In the genomic region with DNA sequence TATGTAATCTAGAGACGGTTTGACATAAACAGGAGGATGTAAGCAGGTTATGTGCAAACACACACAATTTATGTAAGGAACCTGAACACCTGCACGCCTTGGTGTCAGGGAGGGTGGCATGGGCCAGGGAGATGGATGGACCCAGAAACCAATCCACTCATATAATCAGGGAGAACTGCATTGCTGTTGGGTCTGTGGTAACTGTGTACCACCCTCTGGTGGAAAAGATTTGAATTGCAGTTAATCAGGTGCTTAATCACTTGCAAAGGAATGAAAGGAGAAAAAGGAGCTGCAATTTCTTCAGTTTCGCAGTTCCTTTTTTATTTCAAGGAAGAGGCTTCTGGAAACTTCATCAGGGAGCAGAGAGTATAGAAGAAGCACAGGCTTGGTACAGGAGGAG, we compare ENCODE assay signal across 9 mouse cellular contexts. TPM values are rescaled to one million over a fixed set of nuclear protein-coding genes. Genes with fewer than 3 reads are reported as not detected.
DNase-seq lines count a peak whose midpoint lies in the region; ATAC-seq and TF ChIP-seq lines count a peak whose summit lies in the region.
"Had no signal": no experiment of that assay in that cellular context is flagged by ENCODE, and none has a peak within 500 bp of the region (broad histone marks: within the 10 kb centered on the region; RNA-seq: fewer than 3 reads in every experiment).

No protein-coding gene starts in this region.

- no peaks in the 10 kb centered on the region for H3K36me3 ChIP-seq in forebrain, embryonic 13.5 days (ENCODE audit: poor library complexity, severe bottlenecking)
- no peaks in the 10 kb centered on the region for H3K36me3 ChIP-seq in forebrain, embryonic 16.5 days (ENCODE audit: control insufficient read depth, insufficient read depth)
- no peaks in the 10 kb centered on the region for H3K36me3 ChIP-seq in liver, adult 2 months (ENCODE audit: control insufficient read depth, insufficient read depth, low read length)
- H3K36me3 ChIP-seq in liver, embryonic 11.5 days (ENCODE audit: control insufficient read depth, insufficient read depth, low read length), result no peaks in the 10 kb centered on the region
- H3K36me3 ChIP-seq: neural tube, embryonic 12.5 days had no signal

- H3K27ac ChIP-seq in forebrain, embryonic 13.5 days, result no peak overlapping the region
- no peak overlapping the region for H3K27ac ChIP-seq in forebrain, embryonic 16.5 days (ENCODE audit: low read length)
- H3K27ac ChIP-seq in liver, adult 2 months (replicated peaks; ENCODE audit: insufficient read depth, low read depth, low read length), result no peak overlapping the region
- no peak overlapping the region for H3K27ac ChIP-seq in liver, embryonic 11.5 days (ENCODE audit: low read depth, low read length)
- H3K27ac ChIP-seq: neural tube, embryonic 12.5 days had no signal

- TF ChIP-seq CTCF in liver, adult 2 months (IDR thresholded peaks at IDR 0.05; ENCODE audit: low read depth, low read length), result peak; percentile 45

- no peak for TF ChIP-seq POLR2A in liver, adult 2 months (IDR thresholded peaks at IDR 0.05; ENCODE audit: extremely low read depth, insufficient read depth, low read length)

- H3K4me1 ChIP-seq in forebrain, embryonic 13.5 days, result no peaks in the 10 kb centered on the region
- no peaks in the 10 kb centered on the region for H3K4me1 ChIP-seq in forebrain, embryonic 16.5 days (replicated peaks; ENCODE audit: control insufficient read depth, insufficient read depth, low read length)
- no peaks in the 10 kb centered on the region for H3K4me1 ChIP-seq in liver, adult 2 months (ENCODE audit: control insufficient read depth, insufficient read depth, low read length)
- H3K4me1 ChIP-seq in liver, embryonic 11.5 days (replicated peaks; ENCODE audit: control insufficient read depth, insufficient read depth, low read length), result no peaks in the 10 kb centered on the region
- H3K4me1 ChIP-seq: neural tube, embryonic 12.5 days had no signal

- H3K4me3 ChIP-seq in forebrain, embryonic 13.5 days, result no peak overlapping the region
- no peak overlapping the region for H3K4me3 ChIP-seq in forebrain, embryonic 16.5 days (replicated peaks; ENCODE audit: low read length)
- H3K4me3 ChIP-seq in liver, adult 2 months (ENCODE audit: insufficient read depth, low read depth, low read length), result no peak overlapping the region
- no peak overlapping the region for H3K4me3 ChIP-seq in liver, embryonic 11.5 days (ENCODE audit: low read depth, low read length)
- H3K4me3 ChIP-seq: neural tube, embryonic 12.5 days had no signal

- WGBS in forebrain, embryonic 13.5 days, result 64% methylated on average over 3 of the region's 3 CpGs
- 71% methylated on average over 3 of the region's 3 CpGs for WGBS in forebrain, embryonic 16.5 days
- 68% methylated on average over 3 of the region's 3 CpGs for WGBS in liver, adult 2 months
- WGBS in liver, embryonic 11.5 days, result 62% methylated on average over 3 of the region's 3 CpGs

- no peaks in the 10 kb centered on the region for H3K9me3 ChIP-seq in forebrain, embryonic 13.5 days (replicated peaks)
- no peaks in the 10 kb centered on the region for H3K9me3 ChIP-seq in forebrain, embryonic 16.5 days (ENCODE audit: control insufficient read depth, low read length)
- no peaks in the 10 kb centered on the region for H3K9me3 ChIP-seq in liver, embryonic 11.5 days (ENCODE audit: control insufficient read depth, low read length)
- H3K9me3 ChIP-seq: neural tube, embryonic 12.5 days had no signal

- H3K27me3 ChIP-seq in forebrain, embryonic 13.5 days, result no peaks in the 10 kb centered on the region
- H3K27me3 ChIP-seq in forebrain, embryonic 16.5 days (replicated peaks; ENCODE audit: control insufficient read depth, insufficient read depth, low read length), result no peaks in the 10 kb centered on the region
- H3K27me3 ChIP-seq in liver, adult 2 months (ENCODE audit: control insufficient read depth, insufficient read depth, low read length), result no peaks in the 10 kb centered on the region
- H3K27me3 ChIP-seq in liver, embryonic 11.5 days (replicated peaks; ENCODE audit: control insufficient read depth, insufficient read depth, low read length), result no peaks in the 10 kb centered on the region
- H3K27me3 ChIP-seq: neural tube, embryonic 12.5 days had no signal

- peak; percentile 62; the same call in 1 of the 2 replicates for ATAC-seq in forebrain, embryonic 13.5 days
- no peak for ATAC-seq in forebrain, embryonic 16.5 days
- ATAC-seq in liver, embryonic 11.5 days (replicated peaks; ENCODE audit: low FRiP score), result no peak

- H3K79me2 ChIP-seq in liver, adult 2 months (ENCODE audit: control insufficient read depth, insufficient read depth, low read length), result no peaks in the 10 kb centered on the region

- peak; percentile 37 for DNase-seq in liver, adult 2 months (ENCODE audit: extremely low read depth, low read depth, low spot score)
- no peak for DNase-seq in liver, embryonic 11.5 days (ENCODE audit: low spot score)
- DNase-seq in ZHBTc4 (ENCODE audit: low read depth, low spot score), result peak; percentile 74
- peak; percentile 18 for DNase-seq in lung, postnatal 14 days
- no peak for DNase-seq in frontal cortex, postnatal 25 days (ENCODE audit: low spot score in 2 of 2)
- no peak for DNase-seq in right cerebral cortex, postnatal 25 days

- no peak overlapping the region for H3K9ac ChIP-seq in forebrain, embryonic 13.5 days
- no peak overlapping the region for H3K9ac ChIP-seq in forebrain, embryonic 16.5 days (replicated peaks; ENCODE audit: low read depth, low read length)
- H3K9ac ChIP-seq in liver, adult 2 months (ENCODE audit: low read depth, low read length), result no peak overlapping the region
- no peak overlapping the region for H3K9ac ChIP-seq in liver, embryonic 11.5 days (ENCODE audit: low read depth, low read length)
- H3K9ac ChIP-seq: neural tube, embryonic 12.5 days had no signal

- no peak overlapping the region for H3K4me2 ChIP-seq in forebrain, embryonic 13.5 days
- H3K4me2 ChIP-seq in forebrain, embryonic 16.5 days (ENCODE audit: low read length), result no peak overlapping the region
- no peak overlapping the region for H3K4me2 ChIP-seq in liver, embryonic 11.5 days
- H3K4me2 ChIP-seq: neural tube, embryonic 12.5 days had no signal

RNA-seq across cellular contexts. Expression of a gene that starts 46.9 kb away (rescaled TPM):
- not detected in 2 replicates for polyA plus RNA-seq in forebrain, embryonic 13.5 days (2015; fragmentation: Nextera tagmentation; extraction: Ambion mirVana)
- not detected in 2 replicates for polyA plus RNA-seq in forebrain, embryonic 16.5 days (2015; fragmentation: Nextera tagmentation; extraction: Ambion mirVana)
- total RNA-seq in liver, adult 2 months (2014; rRNA removed), result not detected in 2 replicates
- not detected in 2 replicates for polyA plus RNA-seq in liver, adult 2 months (2012; rRNA removed)
- not detected in 2 replicates for polyA plus RNA-seq in liver, embryonic 11.5 days (2014; fragmentation: Nextera tagmentation; extraction: Ambion mirVana)
- polyA plus RNA-seq: neural tube, embryonic 12.5 days had no signal

Comparison
In these comparisons a context has a peak if more than half of its experiments do, and no peak if none do; other contexts are left out.
1. DNase-seq: peak in liver, adult 2 months (single experiment), ZHBTc4 (single experiment) and lung, postnatal 14 days (single experiment); none in liver, embryonic 11.5 days (single experiment), frontal cortex, postnatal 25 days (0 of 2) and right cerebral cortex, postnatal 25 days (single experiment).